Mouse (Mus musculus): ENCODE measurements around the gene Agrn.
"Not testable (repeated sequence)": the region's sequence is repeated elsewhere in the genome, so short reads cannot be mapped to it uniquely, and the experiment has no call there.

The Agrn gene

GRCm38 (mm10) chr4:156154771-156155170 is 42.5 kb downstream of the Agrn start:
- DNase-seq (ENCODE audit: low spot score in 2 of 2): no peak

GRCm38 (mm10) chr4:156150887-156151286 is 46.4 kb downstream of the Agrn start:
- DNase-seq (ENCODE audit: low spot score in 2 of 2): not testable (repeated sequence)

DNA sequence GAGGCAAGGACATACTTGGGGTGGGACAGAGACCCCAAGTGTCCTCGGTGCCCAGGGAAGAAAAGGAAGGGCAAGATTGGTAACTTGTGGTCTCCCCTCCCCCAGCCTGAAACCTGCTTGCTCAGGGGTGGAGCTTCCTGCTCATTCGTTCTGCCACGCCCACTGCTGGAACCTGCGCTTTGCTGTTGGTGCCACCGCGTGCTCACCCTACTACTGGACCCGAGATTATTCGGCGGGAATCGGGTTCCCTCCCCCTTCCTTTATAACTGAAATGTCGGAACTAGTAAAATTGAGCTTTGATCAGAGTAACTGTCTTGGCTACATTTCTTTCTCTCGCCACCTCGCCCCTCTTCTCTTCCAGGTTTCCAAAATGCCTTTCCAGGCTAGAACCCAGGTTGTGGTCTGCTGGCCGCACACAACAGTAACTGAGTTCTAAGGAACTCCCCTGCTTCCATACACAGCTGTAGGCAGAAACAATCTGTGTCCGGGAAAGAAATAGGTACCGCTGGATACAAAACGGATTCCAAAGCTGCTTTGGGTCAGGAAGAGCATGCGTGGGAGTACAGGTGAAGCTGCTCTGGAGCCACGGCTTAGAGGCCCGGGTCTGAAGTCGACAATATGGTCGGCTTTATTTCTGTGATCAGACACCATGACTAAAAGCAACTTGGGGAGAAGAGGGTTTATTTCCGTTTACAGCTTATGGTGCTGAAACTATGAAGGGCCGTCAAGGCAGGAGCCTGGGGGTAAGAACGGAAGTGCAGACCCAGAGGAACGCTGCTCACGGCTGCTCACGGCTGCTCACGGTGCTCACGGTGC is 60.8 kb downstream of the Agrn start:
- no peak for DNase-seq (ENCODE audit: low spot score in 2 of 2)

DNA sequence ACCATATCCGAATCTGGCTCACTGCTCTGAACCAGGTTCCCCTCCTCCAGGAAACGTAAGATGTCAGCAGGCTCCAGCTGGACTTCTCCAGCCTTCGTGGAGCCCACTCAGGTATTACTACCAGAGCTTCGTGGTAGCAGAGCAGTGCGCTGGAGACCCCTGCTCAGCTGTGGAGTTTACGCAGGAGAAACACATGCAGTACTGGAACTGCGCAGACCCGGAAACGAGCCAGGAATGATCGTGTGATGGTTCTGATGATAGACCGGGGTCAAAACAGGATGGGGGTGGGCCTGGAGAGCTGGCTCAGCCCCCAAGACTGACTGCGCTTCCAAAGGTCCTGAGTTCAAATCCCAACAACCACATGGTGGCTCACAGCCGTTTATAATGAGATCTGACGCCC is 61.5 kb downstream of the Agrn start:
- no peak for DNase-seq (ENCODE audit: low spot score in 2 of 2)

DNA sequence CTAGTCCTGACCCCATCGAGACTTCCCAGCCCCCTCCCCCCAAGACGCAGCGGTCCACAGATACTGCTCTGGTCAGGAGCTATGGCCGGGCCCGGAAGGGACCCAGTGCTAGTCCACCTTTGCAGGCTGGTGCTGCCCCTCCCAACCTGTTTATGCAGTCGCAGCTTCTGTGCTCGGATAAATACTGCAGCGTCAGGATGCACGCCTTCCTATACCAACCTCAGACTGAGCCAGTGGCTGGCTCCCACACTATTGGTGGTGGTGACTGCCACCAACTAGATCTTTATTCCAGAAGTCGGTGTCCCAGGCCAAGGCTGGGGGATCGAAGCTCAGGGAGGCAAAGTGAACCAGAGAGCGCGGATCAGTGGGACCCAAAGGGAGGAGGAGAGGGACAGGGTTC is 62.2 kb downstream of the Agrn start:
- DNase-seq (ENCODE audit: low spot score in 2 of 2): no peak

DNA sequence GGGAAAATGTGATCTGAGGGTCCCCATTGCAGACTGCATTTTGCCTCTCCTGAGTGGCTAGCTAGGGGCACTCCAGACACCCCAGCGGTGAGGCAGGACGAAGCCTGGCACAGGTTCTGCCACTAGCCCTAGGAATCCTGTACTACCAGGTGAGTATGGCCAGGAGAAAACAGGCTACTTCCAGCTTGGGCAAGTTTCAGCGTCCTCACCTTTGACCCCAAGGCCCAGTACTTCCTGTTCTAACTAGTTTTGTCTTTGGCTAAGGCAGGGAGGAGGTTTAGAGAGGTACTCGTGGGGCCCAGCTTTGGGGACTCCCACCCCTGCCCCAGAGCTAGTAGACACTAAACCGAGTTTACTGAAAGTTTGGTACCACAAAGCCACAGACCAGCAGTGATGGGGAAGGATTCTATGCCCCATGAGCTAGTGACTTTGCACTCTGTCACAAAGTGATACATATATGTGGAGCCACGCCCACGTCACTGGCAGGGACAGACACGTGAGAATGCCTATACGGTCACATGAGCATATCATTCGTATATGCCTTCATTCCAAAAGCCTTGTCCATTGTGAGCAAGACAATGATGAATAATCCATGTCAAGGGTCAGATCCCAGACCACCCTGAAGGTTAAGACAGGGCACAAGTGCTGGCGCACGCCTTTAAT is 63.2 kb downstream of the Agrn start:
- DNase-seq (ENCODE audit: low spot score in 2 of 2): no peak

- no peak for DNase-seq (ENCODE audit: low spot score in 2 of 2)
Measured at GRCm38 (mm10) chr4:156133334-156133733, 64.0 kb downstream of the Agrn start.

DNA sequence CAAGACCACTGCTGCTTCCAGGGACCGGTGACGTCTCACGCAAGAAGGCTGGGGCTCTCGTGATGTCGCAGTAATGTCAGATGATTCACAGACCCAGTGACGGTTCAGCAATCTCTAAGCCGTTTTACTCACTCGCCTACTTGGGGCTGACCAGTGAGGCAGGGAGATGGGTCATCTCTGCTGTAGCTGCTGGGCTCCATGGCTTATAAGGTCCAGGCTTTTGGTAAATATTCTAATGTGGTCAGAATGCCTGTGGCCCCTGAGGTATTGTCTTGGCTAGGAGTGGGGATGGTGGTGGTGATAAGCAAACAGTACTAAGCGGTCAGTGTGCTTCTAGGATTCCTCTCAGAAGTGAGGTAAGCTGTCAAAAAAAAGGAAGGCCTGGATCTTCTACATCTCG is 66.3 kb downstream of the Agrn start:
- DNase-seq (ENCODE audit: low spot score in 2 of 2): no peak

- DNase-seq (ENCODE audit: low spot score in 2 of 2): no peak
Measured at GRCm38 (mm10) chr4:156130436-156130835, 66.9 kb downstream of the Agrn start, which contains the start of gene Rnf223. Rnf223 (plus strand) TSS chr4:156130513.

DNA sequence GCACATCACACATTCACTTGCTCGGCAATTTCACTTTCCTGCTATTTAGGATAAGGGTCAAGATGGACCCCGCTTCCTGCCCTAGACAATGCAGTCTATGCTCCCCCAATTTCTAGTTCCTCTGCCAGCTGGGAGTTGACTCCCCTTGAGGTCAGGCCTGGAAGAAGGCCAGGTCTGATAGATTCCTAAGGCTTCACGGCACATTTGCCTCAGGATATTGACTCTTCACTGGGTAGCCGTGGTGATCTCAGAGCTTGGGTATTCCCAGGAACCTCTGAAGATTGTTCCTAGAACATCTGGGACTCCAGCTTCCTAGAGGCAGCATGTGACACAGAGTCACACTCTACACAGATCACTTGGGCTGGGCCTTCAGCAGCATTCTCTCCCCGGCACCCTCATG is 68.5 kb downstream of the Agrn start:
- no peak for DNase-seq (ENCODE audit: low spot score in 2 of 2)

DNA sequence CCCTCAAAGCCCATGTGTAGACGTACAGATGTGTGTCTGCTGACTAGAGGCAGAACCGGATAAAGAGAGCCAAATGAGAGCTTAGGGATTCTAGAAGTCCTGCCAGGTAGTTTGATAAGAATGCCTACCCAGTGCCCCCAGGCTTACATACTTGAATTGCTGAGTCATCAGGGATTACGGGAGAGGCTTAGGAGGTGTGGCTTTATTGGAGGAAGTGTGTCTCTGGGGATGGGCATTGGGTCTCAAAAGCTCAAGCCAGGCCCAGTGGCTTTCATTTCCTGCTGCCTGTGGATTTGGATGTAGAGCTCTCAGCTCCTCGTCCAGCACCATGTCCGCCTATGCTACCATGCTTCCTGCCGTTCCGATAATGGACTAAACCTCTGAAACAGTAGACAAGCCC is 70.4 kb downstream of the Agrn start:
- DNase-seq (ENCODE audit: low spot score in 2 of 2): no peak

DNA sequence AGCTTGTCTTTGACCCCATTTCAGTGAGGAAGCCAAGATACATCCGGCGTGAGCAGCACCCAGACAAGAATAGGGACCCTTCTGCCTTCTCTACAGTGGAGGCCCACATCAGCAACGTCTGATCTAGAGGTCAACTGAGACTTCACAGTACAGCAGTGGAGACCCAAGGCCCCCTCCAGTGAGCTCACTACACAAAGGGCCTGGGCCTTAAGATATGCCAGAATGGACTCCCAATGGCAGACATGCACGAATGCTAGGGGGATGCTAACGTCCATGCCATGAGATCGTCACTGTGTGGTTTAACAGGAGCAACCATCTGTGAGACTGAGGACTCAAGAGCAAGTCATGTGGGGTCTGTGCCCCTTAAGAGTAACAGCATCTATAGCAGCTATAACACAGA is 71.9 kb downstream of the Agrn start:
- DNase-seq (ENCODE audit: low spot score in 2 of 2): no peak

DNA sequence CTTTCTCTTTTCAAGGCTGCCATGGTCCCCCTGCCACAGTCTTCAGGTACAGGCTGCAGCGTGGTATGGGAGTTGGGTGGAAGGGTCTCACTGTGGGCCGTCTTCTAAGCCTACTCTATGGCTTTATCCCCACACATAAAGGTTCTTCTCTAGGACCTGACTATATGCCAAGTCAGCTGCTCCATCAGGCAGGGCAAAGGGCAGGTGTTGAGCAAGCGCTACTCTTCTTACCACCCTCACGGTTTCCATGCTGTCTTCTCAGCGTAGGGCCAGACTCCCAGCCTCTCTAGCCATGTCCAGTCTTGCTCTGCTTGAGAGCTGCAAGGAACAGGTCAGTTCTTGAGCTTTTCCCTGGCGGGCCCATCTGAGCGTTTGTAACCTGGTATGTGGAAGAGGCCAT is 73.2 kb downstream of the Agrn start:
- no peak for DNase-seq (ENCODE audit: low spot score in 2 of 2)
